Mouse (Mus musculus) neural tube, embryonic 10.5 days (tissue): ENCODE data around the gene Prkag2.
A peak's percentile ranks its signal among the peaks of the same experiment; 100 is the strongest.

Experiments
- DNase-seq: peaks from one replicate; pipeline ENCODE4 v3.0.0-alpha.2; 2017; ENCODE audit warnings: low spot score; ENCODE audit errors: extremely low spot score

The Prkag2 gene

DNA sequence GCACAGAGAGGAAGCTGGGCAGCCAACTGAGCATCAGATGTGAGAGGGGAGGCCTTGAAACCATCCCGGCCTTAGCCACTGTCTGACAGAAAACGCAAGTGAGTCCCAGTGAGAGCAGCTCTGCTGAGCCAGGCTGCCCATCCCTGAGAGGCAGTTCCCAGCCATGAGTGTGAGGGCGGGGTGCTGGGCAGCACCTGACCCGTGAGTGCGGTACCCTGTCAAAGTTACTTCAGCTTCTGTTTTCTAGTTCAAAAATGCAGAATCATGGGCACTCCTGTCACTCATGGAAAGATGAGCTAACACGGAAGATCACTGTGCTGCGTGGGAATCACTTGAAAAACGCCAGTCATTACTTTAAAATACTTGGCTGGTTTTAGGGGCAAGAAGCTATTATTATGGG is 49.6 kb downstream of the Prkag2 start:
- DNase-seq = no peak

DNA sequence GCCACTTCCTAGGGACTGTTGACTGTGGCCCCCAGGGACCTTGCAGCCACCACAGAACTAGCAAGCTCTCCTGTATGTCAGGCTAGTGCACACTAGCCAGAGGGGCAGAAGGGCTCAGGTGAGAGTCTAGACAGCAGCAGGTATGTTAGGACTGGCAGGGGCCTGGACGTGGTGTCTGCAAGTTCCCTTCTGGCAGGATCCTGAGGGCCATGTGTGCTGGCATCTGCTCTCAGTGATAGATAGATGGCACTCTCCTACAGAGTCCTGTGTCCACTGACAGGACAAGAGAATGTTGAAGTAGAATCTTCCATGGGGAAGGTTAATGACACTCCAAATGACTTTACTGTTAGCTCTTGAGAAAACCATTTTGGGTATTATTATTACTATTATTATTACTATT is 52.8 kb downstream of the Prkag2 start:
- DNase-seq = no peak

DNA sequence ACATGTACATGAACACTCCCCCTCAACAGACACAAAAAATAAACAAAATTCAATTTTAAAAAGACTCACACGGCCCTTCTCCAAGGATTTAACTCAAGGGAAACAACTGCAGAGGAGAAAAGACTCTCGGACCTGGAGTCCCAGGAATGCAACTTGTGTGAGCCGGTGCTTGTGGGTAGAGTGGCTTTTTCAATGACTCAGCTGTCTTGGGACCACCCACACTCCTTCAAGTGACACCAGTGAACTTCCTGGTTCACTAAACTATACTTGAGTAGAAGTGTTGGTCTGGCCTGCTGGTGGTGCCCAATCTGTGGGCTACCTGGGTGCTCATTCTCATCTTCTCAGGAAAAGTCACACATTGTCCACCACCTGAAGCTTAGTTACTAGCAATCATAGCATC is 53.7 kb downstream of the Prkag2 start:
- DNase-seq = no peak

DNA sequence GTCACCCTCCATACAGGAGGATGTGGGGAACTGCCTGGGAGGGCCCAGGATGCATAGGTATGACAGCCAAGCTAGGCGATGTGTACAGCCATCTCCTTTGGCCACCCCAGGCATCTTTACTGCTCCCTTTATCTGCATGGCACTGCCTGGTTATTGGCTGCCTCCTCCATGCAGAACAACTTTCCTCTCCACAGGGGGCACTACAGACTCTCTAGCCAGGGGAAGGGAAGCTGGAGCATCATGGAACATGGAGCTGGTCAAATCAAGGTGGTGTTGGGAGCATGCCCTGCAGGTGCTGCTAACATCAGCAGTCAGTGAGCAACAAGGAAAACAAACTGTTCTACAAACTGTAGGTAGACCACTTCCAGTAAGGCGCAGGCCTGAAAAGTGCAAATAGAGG is 56.4 kb downstream of the Prkag2 start:
- no peak for DNase-seq

DNA sequence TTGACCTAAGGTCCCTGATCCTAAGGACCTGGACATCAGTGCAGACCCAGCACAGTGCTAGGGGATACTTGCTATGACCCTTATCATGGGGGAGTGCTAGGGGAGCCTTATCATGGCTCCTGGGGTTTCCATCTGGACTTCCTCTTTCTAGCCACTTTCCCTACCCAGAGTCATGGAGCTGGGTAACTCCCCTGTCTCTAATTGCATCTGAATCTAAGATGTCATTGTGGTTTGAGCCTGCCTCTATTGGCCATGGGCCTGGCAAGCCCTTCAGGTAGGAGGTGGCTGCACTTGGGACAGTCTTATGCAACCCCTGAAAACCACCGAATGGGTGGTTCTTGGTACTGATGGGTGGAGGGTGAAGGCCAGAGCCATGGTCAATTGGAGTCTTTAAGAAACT is 58.5 kb downstream of the Prkag2 start:
- no peak for DNase-seq

DNA sequence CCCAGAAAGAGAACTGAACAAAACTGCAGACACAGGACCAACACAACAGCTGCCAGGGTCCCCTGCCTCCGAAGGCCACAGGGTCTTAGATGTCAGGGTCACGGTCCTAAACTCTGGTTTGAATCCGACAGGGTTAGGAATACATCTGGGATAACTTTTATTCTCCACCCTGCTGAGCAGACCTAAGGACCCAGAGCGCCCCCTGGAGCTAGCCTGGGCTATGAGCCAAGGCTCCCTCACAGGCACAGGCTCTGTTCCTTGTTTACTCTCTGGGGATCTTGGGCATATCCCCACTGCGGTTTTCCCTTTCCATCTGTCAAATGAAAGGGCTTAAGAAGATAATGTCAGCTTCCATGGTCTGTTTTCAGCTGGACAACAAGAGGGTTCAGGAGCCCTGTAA is 59.1 kb downstream of the Prkag2 start:
- no peak for DNase-seq

DNA sequence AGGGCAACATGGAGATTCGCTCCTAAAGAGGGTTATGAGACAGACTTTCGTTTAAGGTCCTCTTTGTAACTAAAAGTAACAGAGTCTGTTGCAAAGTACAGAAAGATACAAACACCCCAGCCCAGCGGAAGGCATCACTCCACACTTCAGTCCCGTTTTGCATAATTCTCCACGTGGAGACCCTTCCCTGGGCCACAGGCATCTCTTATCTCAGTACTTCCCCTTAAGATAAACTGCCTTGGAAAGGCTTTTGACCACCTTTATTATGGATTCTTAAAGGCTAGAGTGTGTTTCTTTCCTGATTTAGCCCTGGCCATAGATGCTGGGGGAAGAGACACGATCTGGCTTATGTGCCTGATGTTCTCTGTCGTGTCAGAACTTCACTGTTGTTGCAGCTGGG is 59.5 kb downstream of the Prkag2 start:
- DNase-seq = no peak

DNA sequence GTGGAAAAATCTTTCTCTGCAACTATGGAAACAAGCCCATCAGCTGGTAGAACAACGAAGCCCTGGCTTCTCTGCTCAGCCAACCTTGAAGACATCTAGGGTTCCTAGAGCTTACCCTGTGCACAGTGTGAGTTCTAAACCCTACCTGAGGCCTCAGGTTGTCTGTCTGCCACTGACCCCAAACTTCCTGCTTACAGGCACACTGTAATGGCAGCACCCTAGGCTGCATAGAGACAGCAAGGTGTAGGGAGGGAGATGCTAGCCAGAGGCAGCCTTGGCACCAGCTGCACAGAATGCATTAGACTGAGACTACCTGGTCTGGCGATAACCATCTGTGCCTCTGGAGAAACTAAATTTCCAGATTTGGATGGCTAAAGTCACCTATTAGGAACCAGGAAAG is 61.6 kb downstream of the Prkag2 start:
- no peak for DNase-seq

DNA sequence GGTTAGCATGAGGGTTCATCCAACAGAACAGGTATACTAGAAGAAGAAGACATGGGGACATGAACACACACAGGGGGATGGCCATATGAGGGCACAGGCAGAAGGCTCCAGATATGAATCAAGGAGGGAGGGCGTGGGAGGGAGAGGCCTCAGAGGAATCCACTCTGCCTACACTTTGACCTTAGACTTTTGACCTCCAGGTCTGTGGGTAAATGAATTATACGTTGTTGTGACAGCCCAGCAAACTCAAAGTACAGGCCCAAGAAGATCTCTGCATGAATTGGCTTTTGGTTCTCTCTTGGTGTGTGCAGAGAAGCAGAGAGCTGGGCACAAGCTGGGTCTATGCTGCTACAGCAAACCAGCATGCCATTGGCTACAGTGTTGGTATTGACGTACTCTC is 65.1 kb downstream of the Prkag2 start:
- DNase-seq = no peak

DNA sequence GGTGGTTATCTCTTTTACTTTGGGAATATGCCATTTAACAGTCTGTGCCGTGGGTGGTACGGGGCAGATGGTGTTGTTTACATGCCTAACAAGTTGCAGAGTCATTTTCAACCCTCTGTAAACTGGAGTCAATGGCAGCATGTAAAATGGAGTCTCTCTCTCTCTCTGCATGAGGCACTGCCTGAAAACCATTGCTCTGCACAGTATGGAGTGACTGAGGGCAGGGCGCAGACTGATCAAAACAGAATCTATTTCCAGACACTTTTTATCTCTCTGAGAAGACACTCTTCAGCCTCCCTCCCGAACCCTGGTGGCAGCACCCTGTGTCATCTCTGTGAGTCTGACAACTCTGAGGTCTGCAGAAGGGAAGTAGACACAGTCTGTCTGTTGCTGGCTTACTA is 69.0 kb downstream of the Prkag2 start:
- no peak for DNase-seq

DNA sequence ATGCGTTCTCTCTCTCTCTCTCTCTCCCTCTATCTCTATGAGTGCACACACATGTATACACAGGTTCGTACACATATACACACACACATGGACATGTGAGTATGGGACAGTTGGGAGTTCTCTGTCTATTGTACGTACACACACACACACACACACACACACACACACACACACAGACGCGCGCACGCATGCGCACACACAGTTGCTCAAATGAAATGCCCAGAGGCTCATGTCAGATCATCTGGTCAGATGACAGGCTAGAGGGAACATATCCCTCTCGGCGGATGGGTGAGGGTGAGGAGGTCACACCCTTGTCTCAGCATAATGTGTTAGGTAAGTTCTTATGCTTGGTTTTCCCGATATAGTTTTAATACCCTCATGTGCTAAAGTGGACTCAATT is 69.4 kb downstream of the Prkag2 start:
- DNase-seq = no peak

DNA sequence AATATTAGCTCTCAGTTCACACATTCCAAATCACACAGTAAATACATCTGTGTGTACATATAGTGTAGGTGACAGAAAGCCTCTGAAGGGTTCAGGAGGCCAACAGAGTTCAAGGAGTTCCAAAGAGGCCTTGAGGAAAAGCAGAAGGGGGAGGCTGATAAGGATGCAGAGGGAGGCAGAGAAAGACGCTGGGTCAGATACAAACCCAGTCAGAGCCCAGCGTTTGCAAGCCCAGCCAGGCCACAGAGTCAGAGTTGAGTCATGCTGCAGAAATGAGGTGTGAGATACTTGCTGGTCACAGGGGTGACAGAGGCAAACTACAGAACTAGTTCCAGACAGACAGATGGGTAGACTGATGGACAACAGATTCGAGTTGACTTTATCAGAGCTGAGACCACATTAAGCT is 70.2 kb downstream of the Prkag2 start:
- no peak for DNase-seq

DNA sequence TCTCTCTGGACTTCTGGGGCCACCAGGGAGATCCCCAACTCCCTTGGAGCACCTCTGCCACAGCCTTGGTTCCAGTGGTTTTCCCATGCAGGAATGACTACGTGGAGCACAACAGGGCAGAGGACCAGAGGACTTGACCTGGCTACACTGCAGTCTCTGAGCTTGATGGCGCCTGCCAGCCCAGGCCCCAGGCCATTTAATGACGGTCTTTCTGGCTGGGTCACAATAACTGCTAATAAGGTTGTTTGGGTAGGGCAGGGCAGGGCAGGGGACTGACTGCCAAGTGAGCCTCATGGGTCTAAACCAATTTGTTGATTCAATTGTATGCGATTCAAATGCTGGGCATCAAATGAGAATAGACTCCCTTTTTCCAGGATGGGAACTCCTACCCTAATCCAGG is 72.8 kb downstream of the Prkag2 start:
- no peak for DNase-seq

DNA sequence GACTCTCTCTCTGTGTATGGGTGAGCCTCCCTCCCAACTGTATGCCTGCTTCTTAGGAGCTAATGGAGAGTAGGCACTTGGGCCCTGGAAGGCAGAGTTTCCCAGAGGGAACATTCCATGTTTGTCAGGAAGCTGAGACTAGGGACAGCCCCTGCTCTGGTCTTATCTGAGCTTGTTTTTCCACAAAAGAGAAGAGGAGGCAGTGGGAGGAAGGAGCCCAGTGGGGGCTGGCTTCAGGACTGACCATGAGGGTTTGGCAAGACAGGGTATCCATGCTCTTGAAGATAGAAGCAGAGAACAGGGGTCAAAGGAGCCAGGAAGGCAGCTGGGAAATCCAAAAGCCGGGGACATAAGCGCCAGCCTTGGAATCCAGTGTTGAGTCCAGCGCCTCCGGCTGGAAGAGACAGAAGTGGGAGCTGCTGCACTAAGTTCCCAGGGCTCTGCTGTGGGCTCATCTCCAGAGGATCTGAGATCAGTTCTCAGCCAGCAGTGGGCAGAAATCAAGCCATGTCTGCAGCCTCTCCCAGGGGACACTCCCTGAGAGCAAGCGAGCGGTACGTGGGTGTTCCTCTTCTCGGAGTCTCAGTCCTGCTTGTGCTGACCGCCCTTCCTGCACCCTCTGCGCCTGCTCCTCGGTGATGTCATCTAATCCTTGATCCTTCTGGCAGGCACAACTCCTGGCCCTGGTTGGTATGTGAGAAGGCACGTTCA is 75.0 kb downstream of the Prkag2 start:
- no peak for DNase-seq

DNA sequence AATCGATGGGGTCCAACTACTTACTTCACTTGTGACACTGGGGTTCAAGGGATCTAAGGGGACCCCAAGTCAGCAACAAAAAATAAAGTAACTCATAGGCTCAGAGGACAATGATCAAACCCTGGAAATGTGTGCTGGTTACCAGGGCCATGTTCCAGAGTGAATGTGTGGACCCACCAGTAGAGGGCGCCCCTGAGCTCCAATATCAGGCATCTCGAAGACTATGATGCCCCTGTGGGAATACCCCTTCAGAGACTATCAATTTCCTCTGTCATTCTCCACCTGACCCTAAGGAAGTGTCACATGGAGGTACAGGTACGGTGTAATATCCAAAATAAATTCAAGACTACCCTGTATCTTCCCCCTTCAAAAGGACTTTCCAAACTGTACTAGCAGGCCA is 77.5 kb downstream of the Prkag2 start:
- peak; percentile 49 for DNase-seq

DNA sequence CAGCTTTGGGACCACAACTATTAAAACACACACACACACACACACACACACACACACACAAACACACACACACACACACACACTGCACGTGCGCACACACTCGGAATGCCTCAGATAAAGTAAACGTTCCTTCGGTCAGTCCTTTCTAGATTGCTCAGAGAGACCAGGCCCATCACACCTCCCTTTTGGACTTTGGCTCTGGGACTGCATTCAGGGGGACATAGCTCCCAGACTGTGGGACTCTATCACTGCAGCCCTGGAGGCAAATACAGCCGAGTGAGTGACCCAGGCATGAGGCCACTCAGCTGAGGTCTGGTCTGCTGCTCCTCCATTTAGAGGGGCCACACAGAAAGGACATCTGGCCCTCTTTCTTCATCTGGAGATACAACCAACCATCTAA is 81.2 kb downstream of the Prkag2 start:
- no peak for DNase-seq

DNA sequence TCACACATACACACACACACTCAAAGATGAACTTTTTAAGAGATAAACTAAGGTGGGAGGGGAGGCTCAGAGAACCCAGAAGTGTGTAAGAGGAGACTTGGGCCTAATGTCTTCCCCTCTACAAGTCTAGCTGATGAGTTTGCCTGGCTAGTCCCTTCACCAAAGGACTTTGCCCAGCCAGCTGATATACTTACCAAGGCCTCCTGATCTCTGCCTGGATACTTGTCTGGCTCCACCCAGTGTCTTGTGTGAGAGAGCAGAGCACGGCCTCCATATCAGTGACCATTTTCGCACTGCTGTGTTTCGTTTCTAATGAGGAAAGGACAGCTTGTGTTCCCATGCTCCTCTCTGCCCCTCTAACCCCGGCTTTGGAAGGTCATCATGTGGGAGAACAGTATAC is 88.3 kb downstream of the Prkag2 start:
- DNase-seq = no peak

DNA sequence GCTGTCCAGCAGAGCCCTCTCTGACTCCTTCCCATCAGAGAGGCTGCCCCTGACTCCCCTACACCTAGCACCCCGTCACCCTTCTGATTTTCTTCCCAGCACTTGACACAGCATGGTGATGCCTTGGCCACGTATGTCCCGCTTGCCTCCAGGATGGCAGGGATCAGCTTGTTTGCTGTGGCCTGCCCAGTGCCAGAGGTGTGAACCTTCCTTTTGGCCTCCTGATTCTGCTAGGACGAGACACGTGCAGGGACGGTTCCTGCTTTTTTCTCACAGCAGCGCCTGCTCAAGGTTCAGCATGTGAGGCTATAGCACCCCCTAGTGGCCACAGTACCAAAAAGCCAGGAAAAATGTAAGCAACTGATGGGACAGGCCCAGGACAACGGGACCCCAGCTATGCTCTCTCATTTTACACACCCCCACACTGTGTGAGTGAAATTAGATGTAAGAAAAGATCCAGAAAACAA is 89.4 kb downstream of the Prkag2 start:
- peak; percentile 89 for DNase-seq

DNA sequence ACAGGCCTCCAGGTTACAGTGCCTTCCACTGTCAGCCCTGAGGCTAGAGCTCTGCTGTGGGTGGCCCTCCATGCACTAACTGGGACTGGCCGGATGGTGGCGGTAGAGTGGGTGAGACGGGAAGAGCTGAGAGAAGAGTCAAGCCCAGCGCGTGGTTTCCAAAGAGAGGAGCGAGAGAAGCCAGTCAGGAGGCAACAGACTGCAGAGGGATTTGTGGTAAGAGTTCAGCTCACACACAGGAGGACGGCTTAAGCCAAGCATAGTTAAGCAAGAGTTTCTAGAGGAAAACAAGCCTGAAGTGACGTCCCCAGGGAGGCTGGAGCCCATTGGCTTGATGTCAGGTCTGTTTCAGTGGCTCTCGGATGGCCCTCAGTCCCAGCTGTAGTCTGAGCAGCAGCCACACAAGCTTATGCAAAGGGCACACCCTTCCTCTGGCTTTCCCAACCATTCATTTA is 90.0 kb downstream of the Prkag2 start:
- DNase-seq = peak; percentile 87

DNA sequence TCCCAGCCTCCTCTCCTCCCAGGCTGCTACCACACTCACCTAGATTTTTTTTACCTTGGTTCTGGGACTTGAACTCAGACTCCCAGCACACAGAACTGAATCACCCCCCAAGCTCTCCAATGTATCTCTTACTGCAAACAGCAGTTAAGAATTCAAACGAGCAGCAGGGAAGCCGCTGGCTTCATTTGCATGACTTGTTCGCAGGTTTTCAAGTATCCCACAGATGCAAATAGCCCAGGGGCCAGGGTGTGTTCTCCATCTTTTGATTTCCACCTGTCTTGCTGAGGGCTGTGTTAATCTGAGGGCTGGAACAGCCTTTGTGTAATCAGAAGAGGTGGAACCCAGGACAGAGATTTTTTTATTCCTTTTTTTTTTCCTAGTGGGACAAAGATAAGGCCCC is 90.7 kb downstream of the Prkag2 start:
- no peak for DNase-seq

DNA sequence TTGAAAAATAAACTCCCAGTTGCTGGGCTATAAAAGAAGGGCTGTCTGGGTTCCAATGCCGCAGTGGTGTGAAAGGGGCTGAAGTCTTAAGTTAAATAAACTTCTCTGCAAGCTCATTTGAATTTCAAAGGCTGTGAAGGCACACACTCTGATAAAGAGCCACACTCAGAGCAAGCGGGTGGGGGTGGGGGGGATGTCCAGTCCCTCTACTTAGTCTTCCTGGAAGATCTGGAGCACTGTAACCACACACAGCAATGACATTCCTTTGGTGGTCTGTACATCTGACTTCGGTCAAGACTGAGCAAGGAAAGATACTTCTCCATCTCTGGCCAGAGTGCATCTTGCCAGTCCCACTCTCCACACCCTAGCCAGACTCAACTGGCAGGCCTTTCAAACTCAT is 91.5 kb downstream of the Prkag2 start:
- no peak for DNase-seq

DNA sequence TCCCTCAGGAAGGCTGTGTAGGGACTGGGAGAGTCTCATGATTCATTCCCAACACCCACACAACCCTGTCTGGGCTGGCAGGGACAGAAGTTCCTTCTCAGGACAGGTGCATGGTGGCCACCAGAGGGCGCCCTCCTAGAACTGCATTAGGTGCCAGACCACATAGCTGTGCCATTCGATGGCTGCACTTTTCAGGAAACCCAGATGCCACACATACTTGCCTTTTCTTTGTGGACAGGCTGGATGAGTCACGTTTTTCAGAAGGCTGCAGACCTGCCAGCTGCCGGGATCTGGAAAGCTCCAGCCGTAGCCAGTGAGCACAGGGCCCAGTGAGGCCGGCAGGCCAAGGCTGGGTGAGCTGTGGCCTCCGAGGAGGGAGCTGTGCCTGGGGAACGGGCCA is 93.6 kb downstream of the Prkag2 start:
- DNase-seq = peak; percentile 83

DNA sequence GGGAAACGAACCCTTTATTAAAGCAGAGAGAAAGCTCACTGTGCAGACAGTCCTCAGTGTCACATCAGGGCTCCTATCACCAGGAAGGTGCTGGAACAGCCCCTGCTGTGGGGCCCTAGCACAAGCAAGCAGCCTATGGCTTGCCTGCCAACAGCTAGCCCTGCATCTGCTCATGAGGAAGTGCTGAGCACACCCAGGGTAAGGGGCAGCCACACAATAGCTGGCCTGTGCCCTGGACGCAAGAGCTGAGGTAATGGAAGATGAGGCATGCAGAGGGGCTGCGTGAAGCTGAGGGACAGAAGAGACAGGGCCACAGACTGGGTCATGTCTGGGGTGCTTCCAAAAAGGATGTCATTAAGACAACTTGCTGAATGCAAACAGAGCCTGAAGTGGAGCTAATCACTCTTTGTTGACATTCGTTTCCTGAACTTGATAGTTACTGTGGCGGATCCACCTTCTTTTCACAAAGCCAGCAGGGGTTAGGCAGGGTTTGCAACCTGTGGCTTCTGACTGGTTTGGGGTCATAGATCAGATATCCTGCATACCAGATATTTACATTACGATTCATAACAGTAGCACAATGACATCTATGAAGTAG is 94.8 kb downstream of the Prkag2 start:
- DNase-seq = no peak
